Mouse (Mus musculus) MEL (cell line): ENCODE measurements at regions not wholly inside any gene's neighbourhood (a gene's known extent, or its start where the extent isn't known, plus 50 kb on each side); places are given as distances from the start of the nearest gene placed in this dataset.
"Not testable (repeated sequence)": the region's sequence is repeated elsewhere in the genome, so short reads cannot be mapped to it uniquely, and the experiment has no call there.

ENCODE experiments used
- DNase-seq: peaks from one replicate; pipeline ENCODE4 v3.0.0; 2011; ENCODE audit warnings: low read depth, low spot score
- H3K27ac ChIP-seq: 2 replicates; pipeline ENCODE4 v1.5.1; 2012; ENCODE audit warnings: low read depth, mild to moderate bottlenecking, control low read depth, low read length, moderate library complexity; ENCODE audit not compliant: control insufficient read depth
- H3K27me3 ChIP-seq, 2 experiments: fragments of 150-350 bp in 1 of 2; sonication (generic) in 1 of 2; 2 replicates each; pipeline ENCODE4 v1.6.1; 2012; ENCODE audit warnings: low read length in 2 of 2, mild to moderate bottlenecking in 2 of 2, improper control_type of control experiment in 1 of 2, moderate library complexity in 1 of 2; ENCODE audit not compliant: insufficient read depth in 2 of 2, control insufficient read depth in 1 of 2
- H3K36me3 ChIP-seq, 2 experiments: 2 replicates each; pipeline ENCODE4 v1.6.1; 2012 to 2014; ENCODE audit warnings: low read length in 2 of 2, improper control_type of control experiment in 1 of 2, inconsistent platforms in 1 of 2, mild to moderate bottlenecking in 1 of 2; ENCODE audit not compliant: insufficient read depth in 2 of 2, control insufficient read depth in 1 of 2
- H3K4me1 ChIP-seq, 2 experiments: fragments of 150-350 bp in 1 of 2; sonication (generic) in 1 of 2; 2 replicates each; pipeline ENCODE4 v1.6.1; 2012; ENCODE audit warnings: low read length in 2 of 2, improper control_type of control experiment in 1 of 2, mild to moderate bottlenecking in 1 of 2; ENCODE audit not compliant: insufficient read depth in 2 of 2, control insufficient read depth in 1 of 2
- H3K4me3 ChIP-seq, 2 experiments: fragments of 150-350 bp in 1 of 2; sonication (generic) in 1 of 2; 2 replicates each; pipeline ENCODE4 v1.5.1; 2012; ENCODE audit warnings: low read depth in 2 of 2, low read length in 2 of 2, mild to moderate bottlenecking in 2 of 2, moderate library complexity in 2 of 2, control low read depth in 1 of 2, improper control_type of control experiment in 1 of 2; ENCODE audit not compliant: control insufficient read depth in 1 of 2, insufficient read depth in 1 of 2
- H3K79me2 ChIP-seq: 2 replicates; pipeline ENCODE4 v1.6.1; 2012; ENCODE audit warnings: mild to moderate bottlenecking, low read length, moderate library complexity; ENCODE audit not compliant: control insufficient read depth, poor library complexity, insufficient read depth
- H3K9ac ChIP-seq: 2 replicates; pipeline ENCODE4 v1.6.1; 2012; ENCODE audit warnings: low read depth, mild to moderate bottlenecking, control low read depth, low read length, moderate library complexity; ENCODE audit not compliant: control insufficient read depth, poor library complexity, severe bottlenecking
- H3K9me3 ChIP-seq: fragments of 150-350 bp; sonication (generic); replicated peaks from 2 replicates; pipeline ENCODE4 v1.6.1; 2012; ENCODE audit warnings: mild to moderate bottlenecking, low read length, improper control_type of control experiment, moderate library complexity; ENCODE audit not compliant: insufficient read depth
- BHLHE40 ChIP-seq: IDR thresholded peaks from 2 replicates; pipeline ENCODE4 v1.6.1; 2012; ENCODE audit warnings: low read depth, mild to moderate bottlenecking, inconsistent platforms, low read length, improper control_type of control experiment, borderline replicate concordance
- CHD2 ChIP-seq: IDR thresholded peaks from 2 replicates; pipeline ENCODE4 v1.6.1; 2011; ENCODE audit warnings: low read length, improper control_type of control experiment
- CTCF ChIP-seq, 3 experiments: IDR thresholded peaks in 2 of 3; conservative IDR thresholded peaks in 1 of 3; 2 replicates each; pipeline ENCODE4 v1.5.1; 2011 to 2012; ENCODE audit warnings: low read length in 3 of 3, low read depth in 2 of 3, mild to moderate bottlenecking in 2 of 3, improper control_type of control experiment in 1 of 3, inconsistent platforms in 1 of 3, mixed read lengths in 1 of 3, moderate library complexity in 1 of 3; ENCODE audit not compliant: control insufficient read depth in 1 of 3, insufficient read depth in 1 of 3, poor library complexity in 1 of 3, severe bottlenecking in 1 of 3
- EP300 ChIP-seq, 2 experiments: IDR thresholded peaks; 2 replicates each; pipeline ENCODE4 v1.6.1; 2011; ENCODE audit warnings: improper control_type of control experiment in 2 of 2, low read length in 2 of 2, low read depth in 1 of 2, mild to moderate bottlenecking in 1 of 2
- ETS1 ChIP-seq: IDR thresholded peaks from 2 replicates; pipeline ENCODE4 v1.6.1; 2012; ENCODE audit warnings: low read depth, mild to moderate bottlenecking, inconsistent platforms, low read length, improper control_type of control experiment, moderate library complexity
- GABPA ChIP-seq: IDR thresholded peaks from 2 replicates; pipeline ENCODE4 v1.6.1; 2012; ENCODE audit warnings: low read depth, mild to moderate bottlenecking, inconsistent platforms, low read length, improper control_type of control experiment, moderate library complexity
- JUND ChIP-seq: IDR thresholded peaks from 2 replicates; pipeline ENCODE4 v1.6.1; 2011; ENCODE audit warnings: low read depth, mild to moderate bottlenecking, improper control_type of control experiment, low read length
- KAT2A ChIP-seq: conservative IDR thresholded peaks from 2 replicates; pipeline ENCODE4 v1.6.1; 2012; ENCODE audit warnings: low read depth, low read length, improper control_type of control experiment, inconsistent platforms
- MAFK ChIP-seq: IDR thresholded peaks from 2 replicates; pipeline ENCODE4 v1.6.1; 2011; ENCODE audit warnings: low read depth, mild to moderate bottlenecking, low read length, improper control_type of control experiment, borderline replicate concordance
- MAX ChIP-seq: IDR thresholded peaks from 2 replicates; pipeline ENCODE4 v1.6.1; 2011; ENCODE audit warnings: low read length, improper control_type of control experiment
- MXI1 ChIP-seq: IDR thresholded peaks from 2 replicates; pipeline ENCODE4 v1.6.1; 2011; ENCODE audit warnings: mild to moderate bottlenecking, low read depth, low read length, improper control_type of control experiment
- MYB ChIP-seq: IDR thresholded peaks from 2 replicates; pipeline ENCODE4 v1.6.1; 2011; ENCODE audit warnings: mild to moderate bottlenecking, low read depth, low read length, improper control_type of control experiment
- NELFE ChIP-seq: IDR thresholded peaks from 2 replicates; pipeline ENCODE4 v1.6.1; 2011; ENCODE audit warnings: low read depth, low read length, improper control_type of control experiment
- POLR2AphosphoS2 ChIP-seq: IDR thresholded peaks from 2 replicates; pipeline ENCODE4 v1.6.1; 2011; ENCODE audit warnings: low read length, improper control_type of control experiment
- POLR2AphosphoS5 ChIP-seq: IDR thresholded peaks from 2 replicates; pipeline ENCODE4 v1.6.1; 2012; ENCODE audit warnings: low read depth, borderline replicate concordance, mild to moderate bottlenecking, inconsistent platforms, low read length, moderate library complexity, mixed read lengths
- SIN3A ChIP-seq: IDR thresholded peaks from 2 replicates; pipeline ENCODE4 v1.6.1; 2012; ENCODE audit warnings: low read length, improper control_type of control experiment, inconsistent platforms
- TBP ChIP-seq: IDR thresholded peaks from 2 replicates; pipeline ENCODE4 v1.8.0; 2011; ENCODE audit warnings: low read depth, low read length, improper control_type of control experiment
- TCF12 ChIP-seq: IDR thresholded peaks from 2 replicates; pipeline ENCODE4 v1.6.1; 2014; ENCODE audit warnings: low read depth, mild to moderate bottlenecking, inconsistent platforms, low read length, improper control_type of control experiment, moderate library complexity
- UBTF ChIP-seq: IDR thresholded peaks from 2 replicates; pipeline ENCODE4 v1.6.1; 2012; ENCODE audit warnings: low read depth, mild to moderate bottlenecking, inconsistent platforms, low read length, improper control_type of control experiment, moderate library complexity, borderline replicate concordance; ENCODE audit not compliant: insufficient read depth
- ZKSCAN1 ChIP-seq: IDR thresholded peaks from 2 replicates; pipeline ENCODE4 v1.6.1; 2012; ENCODE audit warnings: low read depth, mild to moderate bottlenecking, inconsistent platforms, low read length, improper control_type of control experiment, moderate library complexity
- ZMIZ1 ChIP-seq: IDR thresholded peaks from 2 replicates; pipeline ENCODE4 v1.6.1; 2012; ENCODE audit warnings: low read depth, mild to moderate bottlenecking, inconsistent platforms, low read length, improper control_type of control experiment, moderate library complexity
- ZNF384 ChIP-seq: IDR thresholded peaks from 2 replicates; pipeline ENCODE4 v1.6.1; 2012; ENCODE audit warnings: low read depth, mild to moderate bottlenecking, inconsistent platforms, low read length, improper control_type of control experiment

- not testable (repeated sequence) for H3K4me1 ChIP-seq, H3K79me2 ChIP-seq, H3K27ac ChIP-seq, H3K36me3 ChIP-seq, H3K4me3 ChIP-seq, H3K9ac ChIP-seq, H3K9me3 ChIP-seq, H3K27me3 ChIP-seq
- TF ChIP-seq CTCF (IDR thresholded peaks at IDR 0.05 in 2 of 3, conservative IDR thresholded peaks at IDR 0.05 in 1 of 3; ENCODE audit: control insufficient read depth in 1 of 3, insufficient read depth in 1 of 3, low read depth in 2 of 3, low read length in 3 of 3, poor library complexity in 1 of 3, severe bottlenecking in 1 of 3): peak in 1 of 3 experiments; percentile 6; a peak in 1 of 6 replicates
- DNase-seq: peak; percentile 3
Measured at GRCm38 (mm10) chr2:100948632-100949031, 675.9 kb upstream of the Rag2 start.

GRCm38 (mm10) chr2:100959412-100959811 lies 665.1 kb upstream of the Rag2 start:
- TF ChIP-seq CTCF (IDR thresholded peaks at IDR 0.05 in 2 of 3, conservative IDR thresholded peaks at IDR 0.05 in 1 of 3; ENCODE audit: control insufficient read depth in 1 of 3, insufficient read depth in 1 of 3, low read depth in 2 of 3, low read length in 3 of 3, poor library complexity in 1 of 3, severe bottlenecking in 1 of 3) (no peak), NELFE (no peak), EP300 (IDR thresholded peaks at IDR 0.05; ENCODE audit: low read depth in 1 of 2, low read length in 2 of 2) (no peak), POLR2AphosphoS2 (no peak), TCF12 (no peak), GABPA (no peak), CHD2 (no peak)
- no peaks in the 10 kb centered on the region for H3K27me3 ChIP-seq
- H3K9me3 ChIP-seq: no peaks in the 10 kb centered on the region
- H3K4me3 ChIP-seq: no peak overlapping the region
- H3K79me2 ChIP-seq: no peaks in the 10 kb centered on the region
- no peaks in the 10 kb centered on the region for H3K4me1 ChIP-seq
- no peak for DNase-seq
- H3K27ac ChIP-seq: no peak overlapping the region
- H3K36me3 ChIP-seq: no peaks in the 10 kb centered on the region
- no peak overlapping the region for H3K9ac ChIP-seq

GRCm38 (mm10) chr2:100964584-100964983 lies 659.9 kb upstream of the Rag2 start:
- H3K9ac ChIP-seq: no peak overlapping the region
- H3K27me3 ChIP-seq: no peaks in the 10 kb centered on the region
- H3K4me1 ChIP-seq: no peaks in the 10 kb centered on the region
- no peaks in the 10 kb centered on the region for H3K36me3 ChIP-seq
- H3K79me2 ChIP-seq: no peaks in the 10 kb centered on the region
- DNase-seq: no peak
- H3K9me3 ChIP-seq: no peaks in the 10 kb centered on the region
- TF ChIP-seq MXI1 (no peak), MAFK (no peak), BHLHE40 (no peak), JUND (no peak), KAT2A (no peak), MAX (no peak), SIN3A (no peak), TBP (no peak), ETS1 (no peak), ZNF384 (no peak), UBTF (no peak), ZKSCAN1 (no peak), ZMIZ1 (no peak), CHD2 (no peak), POLR2AphosphoS5 (no peak), MYB (no peak), TCF12 (no peak)
- TF ChIP-seq, all 39 proteins: peak for 0
- H3K4me3 ChIP-seq: no peak overlapping the region
- H3K27ac ChIP-seq: no peak overlapping the region
